In genomic region chr11:20112006-20112740, GRCm38 (mm10) we compare ENCODE assay signal across 8 mouse cellular contexts. TPM values are rescaled to one million over a fixed set of nuclear protein-coding genes. Genes with fewer than 3 reads are reported as not detected.
A peak's percentile ranks its signal among the peaks of the same experiment; 100 is the strongest.
DNase-seq lines count a peak whose midpoint lies in the region; ATAC-seq and TF ChIP-seq lines count a peak whose summit lies in the region.

No protein-coding gene starts in this region.

- intact Hi-C loops in gastrocnemius, adult 2 months (cut with DNase I), result loop anchor here (5.0 kb wide), 3 partner anchors 190 to 1095 kb away; partner anchors contain the start of genes Meis1 and Spred2

- H3K4me2 ChIP-seq in hindbrain, embryonic 16.5 days (ENCODE audit: low read length), result peak overlapping the region; percentile 68

- ATAC-seq in activated CD4-positive, CD25-positive, alpha-beta regulatory T cell, adult 4 months, result peak; percentile 53
- peak; percentile 84; the same call in 1 of the 2 replicates for ATAC-seq in hindbrain, embryonic 16.5 days

- peaks cover 16% of the 10 kb centered on the region for H3K4me1 ChIP-seq in hindbrain, embryonic 16.5 days (ENCODE audit: control insufficient read depth, insufficient read depth, low read depth, low read length)

- no peaks in the 10 kb centered on the region for H3K9me3 ChIP-seq in hindbrain, embryonic 16.5 days (ENCODE audit: control insufficient read depth, low read length)

- H3K4me3 ChIP-seq in gastrocnemius, adult 2 months, result peak overlapping the region; percentile 83
- peak overlapping the region; percentile 90 for H3K4me3 ChIP-seq in hindbrain, embryonic 16.5 days (ENCODE audit: low read length)

- H3K27me3 ChIP-seq in hindbrain, embryonic 16.5 days (replicated peaks; ENCODE audit: control insufficient read depth, insufficient read depth, low read length), result no peaks in the 10 kb centered on the region

- under 1% methylated on average over 42 of the region's 50 CpGs for WGBS in hindbrain, embryonic 16.5 days

- H3K27ac ChIP-seq in gastrocnemius, adult 2 months, result peak overlapping the region; percentile 98
- H3K27ac ChIP-seq in hindbrain, embryonic 16.5 days (ENCODE audit: low read depth, low read length), result peak overlapping the region; percentile 95

- H3K36me3 ChIP-seq in hindbrain, embryonic 16.5 days (ENCODE audit: control insufficient read depth, insufficient read depth, low read length), result no peaks in the 10 kb centered on the region

- peak; percentile 39 to 56 for DNase-seq in cerebellum, postnatal 4 days (ENCODE audit: low spot score in 2 of 2)
- peak; percentile 79 for DNase-seq in gastrocnemius, adult 2 months
- DNase-seq in left cerebral cortex, adult 18-20 months (ENCODE audit: low spot score in 2 of 2), result peak; percentile 53 to 63
- peak; percentile 89 to 90 for DNase-seq in lung, postnatal 4 days
- peak; percentile 77 for DNase-seq in right cerebral cortex, adult 18-20 months
- peak; percentile 81 for DNase-seq in urinary bladder, postnatal 14 days (ENCODE audit: low spot score)

- no peak for TF ChIP-seq CTCF in gastrocnemius, adult 2 months (IDR thresholded peaks at IDR 0.05)

- peak overlapping the region; percentile 92 for H3K9ac ChIP-seq in hindbrain, embryonic 16.5 days (ENCODE audit: low read depth, low read length)

RNA-seq across cellular contexts. Expression of gene Actr2, which starts 0.5 kb away (rescaled TPM):
- 100 to 1,000 TPM; 465 to 556 TPM for polyA plus RNA-seq in activated CD4-positive, CD25-positive, alpha-beta regulatory T cell, adult 4 months (2017; shearing (Covaris generic))
- 10 to 100 TPM; 35.8 to 44.1 TPM for total RNA-seq in gastrocnemius, adult 2 months (2021)
- polyA plus RNA-seq in hindbrain, embryonic 16.5 days (2015; fragmentation: Nextera tagmentation; extraction: Ambion mirVana), result 155 and 166 TPM in 2 replicates
- 100 to 1,000 TPM; 280 to 296 TPM for total RNA-seq in left cerebral cortex, adult 18-20 months (2021)

Comparison
In these comparisons a context has a peak if more than half of its experiments do, and no peak if none do; other contexts are left out.
1. Peak in every context shown above with its lines: DNase-seq, ATAC-seq, H3K4me3 ChIP-seq and H3K27ac ChIP-seq.
2. RNA of gene Actr2, which starts 0.5 kb away (total RNA-seq): 280 to 296 TPM in left cerebral cortex, adult 18-20 months; 35.8 to 44.1 TPM in gastrocnemius, adult 2 months; every median in the first group is over 4 times any median in the second.